Mouse (Mus musculus): ENCODE results near the gene Lhfpl2.

Lhfpl2 gene

DNA sequence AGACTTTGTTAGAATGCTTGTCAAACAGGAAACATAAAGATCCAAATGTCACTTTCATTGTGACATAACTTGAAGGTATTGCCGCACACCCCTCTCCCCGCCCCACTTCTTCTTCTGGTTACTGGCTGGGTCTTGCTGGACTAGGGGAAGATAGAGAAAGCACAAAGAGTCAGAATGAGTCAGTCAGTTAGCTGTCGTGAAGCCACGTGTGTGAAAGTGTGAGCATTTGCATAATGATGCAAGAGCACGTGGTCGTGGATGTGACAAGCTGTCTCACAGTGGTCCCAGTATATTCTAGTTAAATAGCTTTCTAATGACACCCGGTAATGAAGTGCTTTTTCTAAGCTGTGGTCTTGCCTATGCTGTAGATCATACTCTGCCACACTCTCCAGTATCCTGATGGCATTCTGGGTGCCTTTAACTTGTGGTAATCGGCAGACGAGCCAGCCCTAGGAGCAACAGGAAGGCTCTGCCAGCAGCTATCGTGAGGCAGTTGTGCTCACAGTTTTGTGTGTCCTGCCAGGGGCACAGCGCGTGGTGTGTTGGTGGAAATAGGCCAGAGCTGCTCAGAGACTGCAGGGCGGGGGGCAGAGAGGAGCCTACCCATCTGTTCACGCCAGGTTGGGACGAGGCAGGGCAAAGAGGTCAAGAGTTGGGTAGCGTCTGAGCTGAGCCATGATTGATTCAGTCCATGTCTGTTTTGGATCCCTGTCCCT, 40.9 kb downstream of the Lhfpl2 start:
- peak; percentile 92 for DNase-seq (ENCODE audit: low read depth)

DNA sequence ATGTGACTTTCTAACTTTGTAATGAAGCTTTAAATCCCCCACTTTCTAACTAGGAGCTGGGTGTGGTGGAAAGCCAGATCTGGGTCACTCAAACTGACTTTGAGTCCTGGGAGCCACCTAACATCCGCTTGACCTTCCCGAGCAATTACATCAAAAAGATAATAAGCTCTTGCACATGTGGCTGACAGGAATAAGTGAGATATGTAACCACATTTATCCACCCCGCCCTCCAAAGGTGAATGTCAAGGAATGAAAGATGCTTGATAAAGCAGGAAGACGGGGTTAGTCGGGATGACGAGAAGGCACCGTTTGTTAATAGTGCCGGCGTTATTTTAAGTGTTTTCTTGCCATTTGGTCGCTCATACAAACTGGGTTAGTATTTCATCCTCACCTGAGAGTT, 41.5 kb downstream of the Lhfpl2 start:
- no peak for DNase-seq (ENCODE audit: low read depth)

GRCm38 (mm10) chr13:94100361-94100760, 42.8 kb downstream of the Lhfpl2 start:
- DNase-seq (ENCODE audit: low read depth), result no peak

GRCm38 (mm10) chr13:94101020-94101571, 43.5 kb downstream of the Lhfpl2 start:
- DNase-seq (ENCODE audit: low read depth), result no peak

DNA sequence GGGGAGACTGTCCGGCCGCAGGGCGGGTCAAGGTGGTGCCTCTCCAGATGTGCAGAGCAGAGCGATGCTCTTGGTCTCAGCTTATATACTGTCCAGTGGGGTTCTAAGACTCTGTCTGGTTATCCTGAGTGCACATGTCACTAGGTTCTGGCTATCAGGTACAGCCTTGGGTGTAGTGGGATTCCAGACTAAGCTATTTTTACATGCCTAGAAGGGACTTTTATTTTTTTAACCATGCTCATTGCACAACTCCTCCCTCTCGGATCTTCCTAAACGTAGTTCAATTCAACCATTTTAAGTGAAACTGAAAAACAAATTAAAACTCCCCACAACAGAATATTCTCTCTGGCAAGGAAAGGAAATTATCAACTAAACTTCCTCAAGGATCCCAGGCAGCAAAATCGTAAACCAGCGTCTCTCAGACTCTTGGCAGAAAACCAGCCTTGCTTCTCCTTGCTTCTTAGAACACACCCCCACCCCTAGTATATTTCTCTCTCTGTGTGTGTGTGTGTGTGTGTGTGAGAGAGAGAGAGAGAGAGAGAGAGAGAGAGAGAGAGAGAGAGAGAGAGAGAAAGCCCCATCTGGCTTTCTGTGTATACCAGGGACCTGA, 47.4 kb downstream of the Lhfpl2 start:
- DNase-seq (ENCODE audit: low read depth), result no peak

- DNase-seq (ENCODE audit: low read depth), result no peak
Observed at GRCm38 (mm10) chr13:94106431-94106830, 48.8 kb downstream of the Lhfpl2 start.

DNA sequence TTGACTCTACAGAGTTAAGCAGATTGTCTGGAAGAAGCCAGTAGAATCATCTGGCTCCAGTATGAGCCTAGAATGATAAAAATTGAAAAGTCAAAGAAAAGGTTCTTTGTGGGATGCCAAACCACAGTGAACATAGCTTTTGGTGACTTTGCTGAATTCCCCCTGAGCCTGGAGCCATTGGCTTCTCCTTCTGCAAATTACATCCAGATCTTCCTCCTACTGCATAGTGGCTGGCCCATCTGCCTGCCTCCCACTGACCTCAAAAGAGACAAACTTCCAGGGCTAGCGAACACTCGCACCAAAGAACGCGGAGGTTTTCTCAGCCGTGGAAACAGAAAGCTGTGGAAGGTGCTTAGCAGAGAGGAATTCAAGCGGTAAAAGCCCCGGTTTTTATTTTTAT, 49.4 kb downstream of the Lhfpl2 start:
- DNase-seq (ENCODE audit: low read depth), result no peak

DNA sequence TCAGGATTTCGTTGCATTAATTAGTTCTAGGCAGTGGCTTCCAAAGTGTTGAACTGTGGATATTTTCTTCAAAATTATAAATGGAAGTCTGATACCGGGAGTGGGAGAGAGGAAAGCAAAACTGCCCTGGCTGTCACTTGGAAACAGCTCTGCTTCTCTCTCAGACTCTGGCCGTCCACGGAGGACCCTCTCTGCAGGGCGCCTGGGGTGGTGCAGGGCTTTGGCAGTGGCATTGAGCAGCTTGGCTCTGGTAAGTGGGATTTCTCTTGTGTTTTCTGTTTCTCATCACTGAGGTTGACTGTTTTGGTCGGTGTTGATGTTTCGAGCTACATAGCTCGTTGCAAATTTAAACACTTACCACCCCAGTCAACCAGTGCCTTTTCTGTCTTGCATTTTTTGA, 53.0 kb downstream of the Lhfpl2 start:
- DNase-seq (ENCODE audit: low read depth), result no peak

DNA sequence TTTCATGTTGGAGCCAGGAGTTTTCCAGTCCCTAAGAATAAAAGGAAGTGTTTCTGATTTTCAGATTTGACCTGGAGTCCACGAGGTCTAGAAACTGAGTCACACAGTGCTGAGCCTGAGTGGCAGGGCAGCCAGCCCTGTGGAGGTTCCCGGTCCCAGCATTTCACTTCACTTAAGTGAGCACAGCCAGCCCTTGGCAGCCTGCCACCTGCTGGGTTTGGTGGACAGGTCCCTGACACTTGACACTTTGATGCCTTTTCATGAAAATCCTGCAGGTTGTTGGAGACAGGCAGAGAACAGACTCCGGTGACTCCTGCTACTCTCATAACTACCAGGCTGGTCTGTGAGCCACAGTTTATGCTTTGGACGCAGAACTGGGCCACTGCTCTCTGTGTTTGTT, 57.9 kb downstream of the Lhfpl2 start:
- DNase-seq (ENCODE audit: low read depth), result peak; percentile 81

DNA sequence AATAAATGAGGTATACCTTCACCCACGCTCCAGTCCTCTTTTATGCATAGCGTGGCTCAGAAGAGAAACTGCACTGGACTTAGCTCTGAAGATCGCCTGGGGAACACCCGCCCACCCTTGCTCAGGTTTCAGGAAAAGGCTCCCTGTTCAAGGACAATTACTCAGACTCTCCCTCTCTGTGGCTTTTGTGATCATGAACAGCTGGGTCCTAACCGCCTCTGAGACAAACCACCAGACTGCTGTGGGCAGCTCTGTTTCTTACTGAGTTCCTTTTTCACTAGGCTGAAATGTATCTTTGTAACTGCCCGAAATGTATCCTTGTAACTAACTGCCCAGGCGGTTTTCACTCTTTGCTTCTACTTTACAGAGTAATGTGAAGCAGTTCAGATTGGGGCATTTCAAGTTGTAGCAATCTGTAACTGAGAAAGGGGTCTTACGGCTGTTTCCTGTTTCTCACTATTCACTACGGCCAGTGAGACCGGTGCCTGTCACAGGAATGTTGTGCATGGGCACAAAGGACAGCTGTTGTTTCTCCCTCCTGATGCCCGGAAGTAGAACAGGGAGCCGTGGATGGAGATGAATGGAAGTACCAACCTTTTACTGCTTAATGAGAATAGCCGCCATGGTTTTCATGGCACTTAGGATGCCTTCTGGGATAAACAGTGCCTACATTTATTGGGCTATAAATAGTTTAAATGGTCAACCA, 59.3 kb downstream of the Lhfpl2 start:
- DNase-seq (ENCODE audit: low read depth), result peak; percentile 99

GRCm38 (mm10) chr13:94117522-94117921, 59.9 kb downstream of the Lhfpl2 start:
- DNase-seq (ENCODE audit: low read depth), result peak; percentile 46

- DNase-seq (ENCODE audit: low read depth), result peak; percentile 40
Observed at GRCm38 (mm10) chr13:94118091-94118490, 60.5 kb downstream of the Lhfpl2 start.

DNA sequence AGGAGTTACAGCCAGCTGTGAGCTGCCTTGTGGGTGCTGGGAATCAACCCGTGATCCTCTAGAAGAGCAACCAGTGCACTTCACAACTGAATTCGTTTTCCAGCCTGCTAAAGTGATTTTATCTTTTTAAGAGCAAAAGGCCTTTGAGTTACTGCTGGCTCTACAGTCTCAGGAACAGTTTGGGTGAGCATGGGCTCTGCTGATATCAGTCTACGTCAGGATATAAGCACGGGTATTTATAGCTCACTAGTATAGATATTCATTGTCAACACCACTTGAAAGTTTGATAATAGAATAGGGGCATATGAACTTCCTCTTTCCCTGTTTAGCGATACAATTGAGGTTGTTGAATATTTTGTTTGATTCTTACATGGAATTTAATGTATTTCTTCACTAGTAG, 61.7 kb downstream of the Lhfpl2 start:
- peak; percentile 76 for DNase-seq (ENCODE audit: low read depth)

DNA sequence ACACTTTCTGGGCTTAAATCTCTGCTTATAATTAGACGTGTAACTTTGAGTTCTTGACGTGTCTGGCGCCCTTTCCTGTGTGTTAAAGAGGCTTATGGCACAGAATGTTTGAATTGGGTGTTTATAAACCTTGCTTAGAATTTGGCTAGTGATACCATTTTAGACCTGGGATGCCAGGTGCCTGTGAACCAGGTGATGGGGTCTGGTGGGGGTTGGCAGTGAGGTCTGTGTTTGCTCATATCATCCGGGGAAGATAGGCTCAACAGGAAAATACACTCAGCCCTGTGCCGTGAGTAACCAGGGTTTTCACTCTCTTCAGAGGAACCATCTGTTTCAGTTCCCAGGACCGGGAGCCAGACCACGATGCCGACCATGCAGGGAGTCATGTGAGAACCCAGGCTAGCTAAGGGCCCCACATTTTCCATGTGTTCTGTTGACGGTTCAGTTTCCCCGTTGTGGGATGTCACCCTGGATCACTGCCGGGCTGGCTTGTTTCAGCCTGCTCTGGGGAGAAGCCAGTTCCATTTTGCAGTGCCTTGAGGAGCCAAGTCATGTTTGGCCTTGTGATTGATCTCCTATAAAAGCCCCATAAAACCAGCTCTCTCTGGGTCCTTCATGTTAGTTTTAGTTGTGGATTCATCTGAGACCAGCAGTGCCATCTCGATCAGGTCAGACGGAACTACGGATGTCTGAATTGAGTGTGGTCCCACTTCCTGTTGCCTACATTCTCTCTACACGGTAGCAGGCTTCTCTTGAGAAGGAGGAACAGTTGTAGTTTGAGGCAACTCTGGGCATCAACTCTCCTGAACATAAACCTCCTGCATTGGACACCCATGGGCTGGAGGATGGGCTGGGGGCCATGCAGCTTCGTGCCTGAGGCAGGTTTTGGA, 65.4 kb downstream of the Lhfpl2 start:
- DNase-seq (ENCODE audit: low read depth), result peak; percentile 23

- no peak for DNase-seq (ENCODE audit: low read depth)
Observed at GRCm38 (mm10) chr13:94130394-94130793, 72.8 kb downstream of the Lhfpl2 start.

GRCm38 (mm10) chr13:94131135-94131534, 73.5 kb downstream of the Lhfpl2 start:
- DNase-seq (ENCODE audit: low read depth), result no peak

GRCm38 (mm10) chr13:94132187-94132995, 74.8 kb downstream of the Lhfpl2 start:
- no peak for DNase-seq (ENCODE audit: low read depth)

GRCm38 (mm10) chr13:94134646-94135045, 77.0 kb downstream of the Lhfpl2 start:
- no peak for DNase-seq (ENCODE audit: low read depth)

- no peak for DNase-seq (ENCODE audit: low read depth)
Observed at GRCm38 (mm10) chr13:94135180-94135579, 77.6 kb downstream of the Lhfpl2 start.

DNA sequence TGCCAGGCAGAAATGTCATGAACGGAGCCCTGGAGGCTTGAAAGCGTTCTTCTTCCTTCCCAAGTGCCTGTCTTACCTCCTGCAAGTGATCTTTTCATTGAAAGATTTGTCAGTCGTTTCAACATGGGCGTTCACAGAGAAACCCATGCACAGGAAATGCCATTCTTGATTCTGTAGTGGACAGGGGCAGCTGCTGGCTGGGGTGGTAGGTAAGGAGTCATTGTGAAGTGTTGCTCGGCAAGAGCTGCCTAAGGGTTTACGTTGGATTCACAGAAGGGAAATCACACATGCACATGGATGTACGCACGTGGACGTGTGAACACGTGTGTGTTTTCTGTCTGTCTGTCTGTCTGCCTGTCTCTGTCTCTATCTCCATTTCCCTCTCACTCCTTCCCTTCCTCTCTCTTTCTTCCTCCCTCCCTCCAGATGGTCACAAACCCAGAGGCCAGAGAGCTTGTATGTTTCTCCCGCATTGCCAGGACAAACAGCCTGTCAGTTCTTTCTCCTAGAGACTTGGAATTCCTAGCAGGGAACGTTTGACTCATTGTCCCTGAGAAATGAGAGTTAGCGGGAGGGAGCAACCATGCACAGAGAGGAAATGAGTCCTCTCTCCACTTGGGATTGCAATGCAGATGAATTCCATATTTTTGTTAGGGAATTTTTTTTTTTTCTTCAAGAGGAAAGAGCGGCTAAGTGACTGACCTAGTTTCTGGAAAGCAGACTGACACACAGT, 82.3 kb downstream of the Lhfpl2 start:
- no peak for DNase-seq (ENCODE audit: low read depth)

Measured in 416B (cell line).